Mouse (Mus musculus): ENCODE measurements at regions not wholly inside any gene's neighbourhood (a gene's known extent, or its start where the extent isn't known, plus 50 kb on each side); places are given as distances from the start of the nearest gene placed in this dataset.

- no peak for DNase-seq (ENCODE audit: low spot score in 2 of 2)
Observed at GRCm38 (mm10) chr12:47466740-47467139, 648.0 kb upstream of the Nova1 start.

GRCm38 (mm10) chr12:47465924-47466323 lies 647.2 kb upstream of the Nova1 start:
- DNase-seq (ENCODE audit: low spot score in 2 of 2) = no peak

- DNase-seq (ENCODE audit: low spot score in 2 of 2) = no peak
Observed at GRCm38 (mm10) chr12:47431669-47432068, 612.9 kb upstream of the Nova1 start.

DNA sequence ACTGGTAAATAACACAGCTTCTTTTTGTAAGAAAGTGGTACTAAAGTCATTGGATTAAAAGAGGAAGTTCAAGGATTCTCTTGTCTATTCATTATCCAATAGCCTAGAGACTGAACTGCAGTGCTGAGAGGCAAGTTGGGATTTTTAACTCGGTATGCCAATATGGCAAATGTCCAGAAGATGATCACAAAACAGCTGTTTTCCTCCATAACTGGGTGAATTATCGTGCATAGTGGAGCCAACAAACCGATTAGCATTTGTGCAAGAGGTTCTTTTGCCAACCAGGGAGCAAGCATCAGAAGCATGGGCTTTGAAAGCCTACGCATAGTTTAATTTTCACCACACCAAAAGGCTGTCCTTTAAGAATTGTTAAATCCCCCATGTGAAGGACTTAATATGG lies 593.5 kb upstream of the Nova1 start:
- no peak for DNase-seq (ENCODE audit: low spot score in 2 of 2)

DNA sequence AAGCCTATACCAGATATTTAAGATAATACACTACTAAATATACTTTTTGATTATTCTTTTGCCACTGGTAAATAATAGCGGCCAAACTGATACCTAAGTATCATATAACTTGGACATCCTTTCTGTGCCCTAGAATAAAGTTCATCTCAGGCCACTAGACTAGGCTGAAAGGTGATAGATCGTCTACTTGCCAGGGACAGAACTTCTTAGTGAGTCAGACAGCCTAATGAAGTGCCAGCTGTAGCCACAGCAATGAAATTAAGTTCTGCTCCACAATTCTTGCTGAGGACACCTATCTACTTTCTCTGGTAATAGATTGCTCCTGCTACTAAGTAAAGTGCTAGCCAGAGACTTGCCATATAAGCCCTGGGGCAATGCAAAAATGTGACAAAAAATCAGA lies 587.8 kb upstream of the Nova1 start:
- DNase-seq (ENCODE audit: low spot score in 2 of 2) = no peak

GRCm38 (mm10) chr12:47406131-47406530 lies 587.4 kb upstream of the Nova1 start:
- DNase-seq (ENCODE audit: low spot score in 2 of 2) = no peak

GRCm38 (mm10) chr12:47383225-47383624 lies 564.5 kb upstream of the Nova1 start:
- no peak for DNase-seq (ENCODE audit: low spot score in 2 of 2)

GRCm38 (mm10) chr12:47353269-47353668 lies 534.5 kb upstream of the Nova1 start:
- no peak for DNase-seq (ENCODE audit: low spot score in 2 of 2)

- DNase-seq (ENCODE audit: low spot score in 2 of 2) = no peak
Observed at GRCm38 (mm10) chr12:47351229-47351628, 532.5 kb upstream of the Nova1 start.

DNA sequence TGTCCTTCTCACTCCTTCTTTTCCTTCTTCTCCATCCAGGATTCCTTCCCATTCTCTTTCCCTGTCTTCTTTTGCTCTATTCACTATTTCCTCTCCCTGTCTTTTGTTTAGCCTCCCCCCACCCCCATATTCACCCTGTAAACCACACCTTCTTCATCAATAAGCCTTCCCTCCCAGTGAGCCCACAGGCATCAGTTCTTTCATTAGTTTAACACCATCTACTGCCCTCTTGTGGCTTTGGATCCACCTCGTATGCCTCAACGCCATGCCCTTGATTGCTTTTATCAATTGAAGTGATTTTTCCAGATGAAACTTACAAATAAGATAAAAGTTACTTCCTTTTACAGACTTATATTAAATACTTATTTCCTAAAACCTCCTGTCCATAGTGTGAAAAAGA lies 494.7 kb upstream of the Nova1 start:
- DNase-seq (ENCODE audit: low spot score in 2 of 2) = peak in 1 of 2 experiments; percentile 5

GRCm38 (mm10) chr12:47275904-47276303 lies 457.2 kb upstream of the Nova1 start:
- peak in 1 of 2 experiments; percentile 3 for DNase-seq (ENCODE audit: low spot score in 2 of 2)

DNA sequence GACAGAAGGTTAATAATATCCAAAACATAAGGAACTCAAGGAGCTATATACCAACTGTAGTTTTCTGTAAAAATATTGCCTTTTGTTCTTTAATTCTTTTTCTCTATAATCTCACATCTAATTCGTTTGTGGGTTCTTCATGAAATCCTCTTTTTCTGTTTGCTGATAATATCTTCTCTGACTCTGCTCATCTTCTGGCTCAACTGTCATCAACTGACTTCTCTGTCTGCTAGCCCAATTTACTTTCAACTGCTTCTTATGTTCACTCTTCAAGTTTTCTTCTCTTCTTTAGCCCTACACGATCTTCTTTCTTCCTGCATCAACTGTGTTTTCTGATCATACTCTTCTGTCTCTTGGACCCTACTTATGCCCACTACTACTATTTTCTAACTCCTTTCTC lies 453.6 kb upstream of the Nova1 start:
- DNase-seq (ENCODE audit: low spot score in 2 of 2) = no peak

- no peak for DNase-seq (ENCODE audit: low spot score in 2 of 2)
Observed at GRCm38 (mm10) chr12:47264118-47264517, 445.4 kb upstream of the Nova1 start.

- DNase-seq (ENCODE audit: low spot score in 2 of 2) = no peak
Observed at GRCm38 (mm10) chr12:47263408-47263807, 444.7 kb upstream of the Nova1 start.

DNA sequence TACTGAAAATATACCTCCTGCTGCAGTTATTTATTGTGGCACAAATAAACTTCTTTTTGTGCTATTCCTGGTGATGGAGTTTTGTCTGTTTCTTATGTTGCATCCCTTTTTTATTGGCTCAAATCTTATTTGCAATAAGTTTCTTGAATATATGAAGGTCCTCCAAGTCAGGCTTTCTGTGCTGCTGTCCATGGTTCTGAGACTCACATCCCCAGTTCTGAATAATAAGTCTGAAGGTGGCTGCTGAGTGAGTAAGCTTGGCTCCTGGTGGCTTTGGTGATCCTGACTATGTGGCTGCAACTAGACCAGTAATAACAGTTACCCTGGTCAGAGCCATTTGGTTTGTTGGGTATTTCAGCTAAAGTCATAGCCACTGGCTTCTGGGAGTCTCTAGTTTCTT lies 433.6 kb upstream of the Nova1 start:
- DNase-seq (ENCODE audit: low spot score in 2 of 2) = no peak

DNA sequence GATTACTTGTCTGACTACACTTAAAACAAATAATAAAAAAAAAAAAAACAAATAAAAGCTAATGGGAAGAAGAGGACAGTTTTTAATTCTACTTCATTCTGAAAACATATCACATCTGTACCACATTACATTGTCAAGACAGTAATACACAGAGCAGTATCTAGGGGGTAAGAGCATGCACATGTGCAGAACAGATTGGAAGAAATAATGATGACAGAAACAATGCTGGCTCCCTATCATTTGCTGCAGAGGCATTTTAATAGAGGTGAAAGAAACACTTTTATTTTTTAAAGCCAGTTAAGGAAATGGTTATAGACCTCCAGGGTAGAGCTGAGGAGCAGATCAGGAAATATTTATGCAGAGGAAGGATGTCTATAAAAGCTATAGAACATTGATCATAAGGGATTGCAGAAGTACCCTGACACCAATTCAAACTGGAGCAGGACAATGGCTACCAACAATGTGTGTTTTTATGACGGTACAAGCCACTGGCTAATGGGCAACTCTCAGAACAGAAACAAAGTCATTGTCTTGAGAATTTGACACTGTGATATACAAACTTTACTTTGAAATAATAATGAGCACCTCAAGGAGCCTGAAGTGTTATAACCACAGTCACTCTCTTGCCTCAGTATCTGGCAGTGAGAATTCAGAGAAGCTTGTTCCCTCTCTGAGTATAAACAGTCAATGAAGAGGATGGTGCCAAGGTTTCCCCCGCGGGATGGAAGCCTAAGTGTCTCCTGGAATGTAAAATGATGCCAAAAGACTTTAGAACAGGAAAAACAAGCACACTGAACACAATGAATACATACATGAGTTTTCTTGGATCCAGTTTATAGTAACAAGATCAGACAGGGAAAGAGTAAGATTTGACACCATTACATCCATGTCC lies 425.1 kb upstream of the Nova1 start:
- DNase-seq (ENCODE audit: low spot score in 2 of 2) = no peak

DNA sequence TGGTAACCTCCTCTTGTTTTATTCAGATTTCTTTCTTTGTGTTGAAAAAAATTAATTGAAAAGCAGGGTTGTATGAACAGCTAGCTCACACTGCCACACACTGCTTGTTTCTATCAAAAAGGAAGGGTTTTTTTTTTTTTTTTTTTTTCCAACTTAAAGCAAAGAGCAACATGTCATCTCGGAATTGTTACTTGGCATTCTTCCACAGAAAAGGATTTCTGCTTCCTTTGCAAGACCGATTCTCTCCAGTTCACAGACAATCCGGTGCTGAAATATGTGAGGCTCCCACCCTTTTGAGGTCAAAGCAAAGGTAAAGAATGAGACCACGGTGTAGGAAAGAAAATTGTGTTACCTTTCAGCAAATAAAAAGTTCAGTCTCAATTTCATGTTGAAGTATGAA lies 401.3 kb upstream of the Nova1 start:
- DNase-seq (ENCODE audit: low spot score in 2 of 2) = no peak

- no peak for DNase-seq (ENCODE audit: low spot score in 2 of 2)
Observed at GRCm38 (mm10) chr12:47219340-47219739, 400.6 kb upstream of the Nova1 start.

GRCm38 (mm10) chr12:47211417-47212104 lies 392.8 kb upstream of the Nova1 start:
- no peak for DNase-seq (ENCODE audit: low spot score in 2 of 2)

DNA sequence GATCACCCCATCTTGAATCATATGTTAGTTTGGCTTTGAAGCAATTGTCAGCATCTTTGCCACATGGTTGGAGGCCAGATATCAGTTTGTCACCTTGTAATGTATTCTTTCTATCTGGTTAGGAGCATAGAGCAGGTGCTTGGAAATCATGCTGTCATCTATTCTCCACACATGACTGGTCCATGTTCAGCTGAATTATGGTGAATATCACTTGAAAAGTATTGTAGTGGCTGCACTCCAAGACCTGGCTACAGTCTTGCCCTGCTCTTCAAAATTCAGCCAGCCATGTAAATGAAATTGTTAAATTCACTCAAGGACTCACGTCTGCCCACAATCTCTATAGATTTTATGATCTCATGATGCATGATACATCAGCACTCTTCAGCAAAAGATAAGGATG lies 384.2 kb upstream of the Nova1 start:
- DNase-seq (ENCODE audit: low spot score in 2 of 2) = no peak

- no peak for DNase-seq (ENCODE audit: low spot score in 2 of 2)
Observed at GRCm38 (mm10) chr12:47198609-47199008, 379.9 kb upstream of the Nova1 start.

GRCm38 (mm10) chr12:47164736-47165135 lies 346.0 kb upstream of the Nova1 start:
- DNase-seq (ENCODE audit: low spot score in 2 of 2) = peak in 1 of 2 experiments; percentile 8
